Mouse (Mus musculus) small intestine, adult 2 months (tissue): ENCODE measurements at regions not wholly inside any gene's neighbourhood (a gene's known extent, or its start where the extent isn't known, plus 50 kb on each side); places are given as distances from the start of the nearest gene placed in this dataset.

ENCODE experiments used
- CTCF ChIP-seq: fragments of 200-500 bp; IDR thresholded peaks from 2 replicates; pipeline ENCODE4 v1.5.1; 2012; ENCODE audit warnings: low read depth, mild to moderate bottlenecking, control low read depth, inconsistent platforms, low read length, moderate library complexity, mixed read lengths; ENCODE audit not compliant: insufficient replicate concordance, insufficient read length; ENCODE audit errors: extremely low read depth
- POLR2A ChIP-seq: fragments of 200-500 bp; IDR thresholded peaks from 2 replicates; pipeline ENCODE4 v1.6.1; 2012; ENCODE audit warnings: low read depth, mild to moderate bottlenecking, control low read depth, inconsistent platforms, low read length, moderate library complexity

DNA sequence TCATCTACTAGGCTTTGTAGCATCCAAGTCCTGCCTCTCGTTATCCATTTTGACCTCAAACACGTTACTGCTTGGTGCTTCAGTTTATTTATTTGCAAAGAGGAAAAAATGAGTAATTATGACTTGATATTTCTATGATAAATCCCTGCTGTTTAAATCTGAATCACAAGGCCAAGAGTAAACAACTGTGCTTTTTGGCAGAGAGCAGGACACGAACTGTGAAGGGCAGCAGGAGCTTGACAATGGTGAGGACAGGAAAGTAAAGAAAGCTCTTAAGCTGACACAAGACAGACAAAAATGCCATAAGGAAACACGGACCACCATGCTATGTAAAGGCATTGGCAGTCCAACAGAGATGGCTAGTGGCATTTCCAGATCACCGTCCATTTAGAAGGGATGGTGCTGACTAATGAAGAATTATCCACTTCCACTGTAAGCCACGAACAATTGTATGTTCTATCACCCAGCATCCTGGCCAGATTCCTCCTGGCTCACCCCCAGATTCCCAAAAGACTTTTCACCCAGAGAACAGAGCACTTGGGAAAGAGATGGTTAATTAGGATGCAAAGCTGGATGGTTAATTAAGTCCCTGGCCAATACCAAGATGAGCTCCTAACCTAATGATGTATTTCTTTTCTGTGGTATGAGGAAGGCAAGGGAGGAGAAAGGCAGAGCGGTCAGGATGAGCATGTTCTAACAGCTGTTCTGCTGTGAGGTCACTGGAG, 476.1 kb upstream of the Cdh5 start:
- no peak for TF ChIP-seq CTCF
- TF ChIP-seq POLR2A, result no peak
